Mouse (Mus musculus) adipocyte (in vitro differentiated cells): ENCODE results near the gene Lrrc56.
A peak's percentile ranks its signal among the peaks of the same experiment; 100 is the strongest.

Experiments used
- DNase-seq: peaks from one replicate; pipeline ENCODE4 v3.0.0-alpha.2; 2016; ENCODE audit warnings: low spot score

Lrrc56 gene

GRCm38 (mm10) chr7:141191796-141192685, 1.9 kb upstream of the Lrrc56 start:
- DNase-seq: no peak

DNA sequence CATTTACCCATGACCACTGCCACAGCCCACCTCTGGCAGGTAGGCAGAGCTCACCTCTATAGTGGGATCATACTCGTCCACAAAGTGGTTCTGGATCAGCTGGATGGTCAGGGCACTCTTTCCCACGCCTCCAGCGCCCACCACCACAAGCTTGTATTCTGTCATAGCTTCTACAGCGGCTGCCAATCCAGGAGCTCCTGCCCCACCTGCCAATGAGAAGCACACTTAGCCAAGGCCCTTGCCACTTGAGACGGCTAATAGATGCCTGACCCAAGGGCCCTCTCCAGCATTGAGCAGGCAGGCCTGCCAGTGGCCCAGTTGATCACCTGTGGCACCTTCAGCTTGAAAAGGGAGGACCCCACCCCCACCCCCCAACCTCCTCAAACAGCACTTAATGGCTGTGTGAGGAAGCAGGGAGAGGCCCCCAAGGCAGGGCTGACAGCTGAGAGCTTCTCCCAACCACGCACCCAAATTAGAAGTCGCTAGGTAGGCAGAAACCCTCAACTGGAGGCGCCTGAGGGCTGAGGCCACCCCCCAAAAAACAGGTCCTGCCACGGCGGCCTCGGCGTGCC, 1.1 kb upstream of the Lrrc56 start:
- DNase-seq: no peak

DNA sequence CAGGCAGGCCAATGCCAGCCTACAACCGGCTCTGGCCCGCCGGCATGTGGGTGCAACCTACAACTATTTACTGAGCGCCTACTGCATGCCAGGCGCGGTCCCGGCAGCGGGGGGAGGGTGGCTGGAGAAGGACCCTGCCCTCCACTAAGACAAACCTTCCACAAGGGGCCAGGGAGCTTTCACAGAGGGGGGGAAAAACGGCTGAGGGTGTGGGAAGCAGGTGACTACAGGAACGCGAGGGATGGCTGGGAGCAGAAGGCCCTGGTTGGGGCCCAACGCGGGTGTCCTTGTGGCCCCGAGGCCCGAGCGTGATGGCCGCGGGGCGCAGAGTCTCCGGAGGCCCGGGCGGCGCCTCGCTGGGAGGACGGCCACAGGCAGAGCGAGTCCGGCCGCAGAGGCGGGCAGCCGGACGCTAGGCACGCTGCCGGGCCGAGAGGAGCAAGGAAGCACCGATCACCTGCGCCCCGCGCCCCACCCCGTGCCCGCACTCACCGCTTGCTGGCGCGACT, 555 bp upstream of the Lrrc56 start:
- peak; percentile 25 for DNase-seq

DNA sequence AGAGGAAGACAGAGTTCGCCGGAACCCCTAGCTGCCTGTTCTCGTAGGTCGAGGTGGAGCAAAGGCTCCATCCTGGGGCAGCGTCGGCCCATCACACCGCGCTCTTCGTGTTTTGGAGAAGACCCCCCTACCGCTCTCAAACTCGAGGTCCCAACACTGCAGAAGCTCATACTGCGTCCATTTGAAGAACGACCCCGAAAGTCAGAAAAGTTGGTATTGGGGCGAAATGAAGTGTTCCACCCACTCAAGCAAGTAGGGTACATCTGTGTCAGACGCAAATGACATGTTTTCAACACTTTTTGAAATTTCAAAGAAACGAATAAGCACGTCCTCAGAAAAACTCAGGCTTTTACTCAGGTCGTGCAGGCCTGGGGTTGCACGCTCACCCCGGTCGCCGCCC, 452 bp downstream of the Lrrc56 start:
- no peak for DNase-seq

GRCm38 (mm10) chr7:141194830-141195229, 873 bp downstream of the Lrrc56 start:
- DNase-seq: peak; percentile 69

GRCm38 (mm10) chr7:141195754-141196153, 1.8 kb downstream of the Lrrc56 start:
- DNase-seq: no peak

DNA sequence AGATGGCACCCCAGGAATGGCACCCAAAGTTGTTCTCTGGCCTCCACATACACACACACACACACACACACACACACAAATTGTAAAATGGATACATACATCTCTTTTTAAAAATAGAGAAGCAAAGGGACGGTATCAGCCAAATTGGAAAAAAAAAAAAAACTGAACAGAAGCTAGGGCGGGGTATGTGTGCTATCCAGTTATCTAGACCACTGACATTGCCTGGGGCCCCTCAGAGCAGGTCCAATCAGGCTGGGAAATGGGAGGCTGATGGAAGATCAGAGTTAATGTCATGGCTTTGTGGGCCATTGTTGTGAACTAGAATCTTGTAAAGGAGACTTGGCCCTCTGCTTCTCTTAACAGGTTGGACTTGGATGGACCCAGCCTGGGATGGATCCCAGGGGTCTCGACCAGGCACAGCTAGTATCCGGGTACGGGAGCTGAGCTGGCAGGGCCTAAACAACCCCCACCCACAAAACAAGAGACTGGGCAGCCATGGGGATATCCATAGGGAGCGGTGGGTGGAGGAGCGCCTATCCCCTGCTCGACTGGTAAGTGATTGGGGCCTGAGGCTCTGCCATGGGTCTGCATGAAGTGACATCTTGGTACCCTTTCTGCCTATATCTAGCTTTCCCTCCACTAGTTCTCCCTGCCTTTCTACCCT, 2.8 kb downstream of the Lrrc56 start:
- no peak for DNase-seq

GRCm38 (mm10) chr7:141198121-141198520, 4.2 kb downstream of the Lrrc56 start:
- no peak for DNase-seq

DNA sequence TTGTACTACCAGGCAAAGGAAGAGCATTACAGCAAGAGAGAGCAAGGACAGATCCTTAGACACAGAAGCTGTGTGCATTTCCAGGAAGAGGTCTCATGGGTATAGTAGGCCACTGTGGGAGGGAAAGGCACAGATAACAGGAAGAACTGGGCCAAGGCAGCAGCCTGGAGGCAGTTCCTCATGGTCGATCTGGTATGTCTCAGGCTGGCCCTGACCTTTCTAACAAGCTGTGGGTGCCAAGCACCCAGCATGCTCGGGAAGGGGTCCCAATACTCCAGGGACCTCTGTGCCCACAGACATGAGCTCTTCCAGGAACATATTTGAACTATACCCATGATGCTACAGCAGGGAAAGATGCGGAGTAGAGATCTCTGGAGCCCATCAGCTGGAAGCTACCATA, 10.6 kb downstream of the Lrrc56 start:
- DNase-seq: peak; percentile 24

- no peak for DNase-seq
Measured at GRCm38 (mm10) chr7:141205504-141205903, 11.5 kb downstream of the Lrrc56 start.

- DNase-seq: no peak
Measured at GRCm38 (mm10) chr7:141206182-141206937, 12.4 kb downstream of the Lrrc56 start.

- DNase-seq: no peak
Measured at GRCm38 (mm10) chr7:141209526-141209925, 15.6 kb downstream of the Lrrc56 start.

GRCm38 (mm10) chr7:141210137-141210536, 16.2 kb downstream of the Lrrc56 start:
- DNase-seq: no peak

DNA sequence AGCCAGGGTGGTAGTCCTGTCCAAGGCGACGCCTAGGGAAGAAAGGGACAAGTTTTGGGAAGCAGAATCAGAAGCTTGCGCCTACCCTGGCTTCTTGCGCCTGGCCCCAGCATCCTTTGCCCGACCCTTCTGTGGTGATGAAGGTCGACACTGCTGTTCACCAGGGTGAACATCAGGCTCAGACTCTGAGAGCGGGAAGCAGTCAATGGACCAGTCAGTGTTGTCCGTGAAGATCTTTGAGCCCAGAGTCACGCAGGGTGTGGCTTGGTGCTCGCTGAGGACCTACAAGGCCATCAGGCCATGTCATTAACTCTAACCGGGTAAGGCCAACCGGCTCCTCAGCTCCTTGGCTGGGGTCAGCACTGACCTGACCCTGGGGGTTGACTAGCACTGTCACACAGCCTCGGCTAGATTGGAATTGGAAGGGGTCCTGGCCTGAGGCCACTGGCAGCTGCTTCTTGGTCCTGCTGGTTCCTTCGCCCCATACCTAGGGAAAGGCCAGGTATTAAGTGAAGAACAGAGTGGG, 16.7 kb downstream of the Lrrc56 start:
- no peak for DNase-seq

- DNase-seq: no peak
Measured at GRCm38 (mm10) chr7:141213133-141213532, 19.2 kb downstream of the Lrrc56 start.

GRCm38 (mm10) chr7:141213605-141214235, 19.8 kb downstream of the Lrrc56 start, which contains the start of gene Lmntd2:
Lmntd2 (minus strand) TSS chr7:141214080.
- no peak for DNase-seq

- DNase-seq: no peak
Measured at GRCm38 (mm10) chr7:141214310-141214709, 20.4 kb downstream of the Lrrc56 start.

GRCm38 (mm10) chr7:141215101-141215879, 21.3 kb downstream of the Lrrc56 start, which contains the start of gene Rassf7:
Rassf7 (plus strand) TSS chr7:141215860.
- peak; percentile 75 for DNase-seq

DNA sequence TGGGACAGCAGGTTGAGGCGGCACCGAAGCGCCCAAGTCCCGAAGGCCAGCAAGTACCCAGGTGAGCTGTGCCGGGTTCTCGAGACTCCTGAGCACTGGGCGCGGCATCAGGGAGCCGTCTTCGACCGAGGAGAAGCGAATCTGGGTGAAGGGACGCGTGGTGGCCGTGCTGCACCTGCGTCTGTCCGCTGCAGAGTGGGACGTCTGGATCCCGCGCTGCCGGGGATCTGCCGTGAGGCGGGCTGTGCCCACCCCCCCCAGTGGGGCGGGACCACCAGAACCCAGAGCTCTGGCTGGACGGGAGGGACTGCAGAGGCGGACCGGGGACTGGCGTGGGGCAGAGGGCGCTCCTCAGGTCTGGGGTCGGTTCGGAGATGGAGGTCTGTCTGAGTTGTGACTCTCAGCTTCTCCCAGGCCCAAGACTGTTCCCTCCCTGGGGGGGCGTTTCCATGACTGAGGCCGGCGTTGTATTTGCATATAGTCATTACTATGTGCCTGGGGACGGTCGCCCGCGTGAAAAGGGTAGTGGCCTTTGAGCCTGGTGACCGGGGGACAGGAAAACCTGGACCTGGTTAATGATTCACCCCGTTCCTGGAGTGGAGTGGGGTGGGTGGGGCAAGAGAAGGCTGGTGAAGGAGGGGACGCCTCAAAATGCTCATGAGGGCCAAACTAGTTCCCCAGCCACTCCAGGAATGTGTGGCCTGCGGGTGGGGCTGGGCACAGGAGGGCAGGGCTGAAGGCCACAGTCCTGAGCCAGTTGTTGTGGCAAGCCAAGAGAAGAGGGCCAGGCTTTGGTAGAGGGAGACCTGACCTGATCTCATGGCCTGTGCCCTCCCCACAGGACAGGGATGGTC, 22.1 kb downstream of the Lrrc56 start:
- peak; percentile 53 for DNase-seq
